Mouse (Mus musculus) frontal cortex, postnatal 36 days (tissue): ENCODE measurements at regions not wholly inside any gene's neighbourhood (a gene's known extent, or its start where the extent isn't known, plus 50 kb on each side); places are given as distances from the start of the nearest gene placed in this dataset.

Experiments
- DNase-seq, 2 experiments: peaks; one replicate each; pipeline ENCODE4 v3.0.0; 2022; ENCODE audit warnings: low spot score in 2 of 2

- DNase-seq = no peak
These were observed 505.9 kb downstream of the Gm6685 start for GRCm38 (mm10) chr11:27833736-27834135.

- DNase-seq = no peak
These were observed 539.6 kb downstream of the Gm6685 start for GRCm38 (mm10) chr11:27799826-27800620.

DNA sequence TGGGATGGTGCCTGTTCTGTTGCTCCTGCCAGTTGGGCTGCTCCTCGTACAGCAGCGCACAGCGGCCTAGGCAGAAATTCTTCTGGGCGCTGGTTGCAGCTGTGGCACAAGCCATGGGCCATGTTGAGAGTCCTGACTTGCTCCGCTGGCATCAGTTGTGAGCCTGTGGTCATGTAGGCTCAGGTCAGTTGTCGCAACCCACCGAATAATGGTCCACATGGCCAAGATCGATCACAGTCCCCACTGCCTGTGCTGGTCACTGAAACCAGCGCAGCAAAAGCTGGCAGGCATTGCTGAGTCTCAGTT, 585.8 kb downstream of the Gm6685 start:
- DNase-seq = no peak

DNA sequence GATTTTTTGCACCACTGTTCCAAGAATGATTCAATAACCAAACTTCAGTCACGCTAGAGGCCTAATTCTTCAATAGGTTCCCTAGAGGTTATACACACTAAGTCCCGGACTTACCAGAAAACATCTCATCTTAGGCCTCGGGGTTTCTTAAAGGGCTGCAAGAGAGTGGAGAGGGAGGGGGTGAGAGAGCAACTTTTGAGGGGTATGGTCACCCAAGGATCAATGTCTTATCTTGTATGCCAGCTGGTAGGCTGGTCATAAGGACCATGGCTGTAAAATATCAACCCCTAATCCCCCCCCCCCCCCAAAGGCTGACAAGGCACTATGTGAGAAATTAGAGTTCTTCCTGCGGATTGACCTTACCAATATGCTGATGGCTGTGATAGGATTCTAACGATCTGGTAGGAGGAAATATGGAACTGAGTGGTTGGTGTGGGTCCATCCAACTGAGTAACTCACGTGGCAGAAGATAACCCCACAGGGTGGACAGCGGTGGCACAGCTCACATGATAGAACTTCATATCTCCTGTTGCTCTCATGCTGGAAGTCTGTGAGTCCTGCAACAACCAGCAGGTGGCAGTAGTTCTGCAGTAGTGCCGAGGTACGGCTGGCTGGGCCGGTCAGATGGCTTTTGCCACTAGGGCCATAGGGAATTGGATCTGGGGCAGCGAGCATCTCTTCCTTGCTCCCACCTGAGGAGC, 586.3 kb downstream of the Gm6685 start:
- DNase-seq = peak; percentile 5 to 28

DNA sequence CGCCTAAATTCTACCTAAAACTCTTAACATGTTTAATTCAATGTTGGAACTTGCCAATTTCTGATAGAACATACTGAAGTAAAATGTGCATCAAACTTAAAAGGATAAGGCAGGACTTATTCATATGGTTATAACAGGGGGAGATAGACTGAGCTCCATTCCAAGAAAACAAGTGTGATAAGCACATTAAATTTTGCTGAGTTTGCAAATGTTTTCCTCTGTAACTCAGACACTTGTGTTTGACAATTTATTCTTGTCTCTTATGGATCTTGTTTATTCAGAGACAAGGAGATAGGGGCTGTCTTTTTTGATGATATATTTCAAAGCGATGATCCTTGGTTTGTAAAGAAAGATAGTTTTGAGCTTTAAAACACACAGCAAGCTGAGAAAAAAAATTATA, 613.6 kb downstream of the Gm6685 start:
- DNase-seq = no peak

DNA sequence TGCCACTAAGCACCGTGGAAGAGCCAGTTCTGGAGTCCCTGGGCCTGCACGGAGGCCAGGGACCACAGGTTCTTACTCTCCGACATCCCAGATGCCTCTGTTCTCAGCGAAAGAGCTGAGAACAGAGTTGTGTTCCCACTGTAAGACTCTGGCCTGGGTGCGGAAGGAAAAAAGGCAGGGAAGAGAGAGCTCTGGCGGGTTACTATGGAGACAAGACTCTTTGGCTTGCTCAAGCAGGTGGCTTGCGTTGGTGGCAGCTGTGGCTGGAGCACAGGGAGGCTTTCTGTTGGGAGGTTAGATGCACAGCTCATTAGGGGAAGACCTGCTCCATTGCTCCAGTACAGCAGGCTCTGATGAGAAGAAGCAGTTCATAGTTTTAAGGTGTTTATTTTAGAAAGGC, 618.3 kb downstream of the Gm6685 start:
- DNase-seq = peak; percentile 2 to 24

GRCm38 (mm10) chr11:27672436-27672835, 667.2 kb downstream of the Gm6685 start:
- no peak for DNase-seq
